Mouse (Mus musculus): ENCODE measurements around the gene Gm28305. TPM values are rescaled to one million over a fixed set of nuclear protein-coding genes. Genes with fewer than 3 reads are reported as not detected.

The Gm28305 gene
- polyA plus RNA-seq, 1 experiment from 2014 or later, result not detected

DNA sequence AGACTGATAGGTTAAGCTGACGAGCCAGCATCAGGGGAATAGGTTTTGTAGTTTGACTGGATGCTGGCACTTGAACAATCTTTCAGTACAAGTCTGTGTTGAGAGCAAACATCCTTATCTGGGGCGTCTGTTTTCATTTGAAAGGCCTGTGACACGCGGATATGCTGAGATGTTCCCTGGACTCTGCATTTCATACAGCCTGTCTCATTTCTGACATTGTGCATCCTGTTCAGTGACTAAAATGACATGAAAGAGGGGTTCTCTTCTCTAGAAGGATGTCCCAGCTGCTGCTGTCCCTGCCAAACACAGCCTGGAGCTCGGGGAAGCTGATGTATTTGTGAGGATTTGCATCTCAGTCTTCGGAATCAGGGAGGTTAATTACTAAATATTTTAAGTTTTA is 67.0 kb downstream of the Gm28305 start:
- Histone ChIP-seq H3K4me2 (replicated peaks; ENCODE audit: low read depth) (no peak overlapping the region), H3K36me3 (ENCODE audit: control insufficient read depth, insufficient read depth) (0 out of 2 replicates have a peak, but pooled peaks cover 5% of the 10 kb centered on the region), H3K27ac (ENCODE audit: low read depth, low read length) (no peak overlapping the region), H3K27me3 (replicated peaks; ENCODE audit: control insufficient read depth, insufficient read depth, low read length) (no peaks in the 10 kb centered on the region), H3K9me3 (ENCODE audit: control insufficient read depth) (no peaks in the 10 kb centered on the region), H3K4me1 (replicated peaks; ENCODE audit: control insufficient read depth, insufficient read depth, low read length) (no peaks in the 10 kb centered on the region), H3K9ac (ENCODE audit: low read depth, low read length) (no peak overlapping the region), H3K4me3 (ENCODE audit: low read depth, low read length) (no peak overlapping the region)
- WGBS, result 41% methylated on average over 6 of the region's 6 CpGs
- no peak for TF ChIP-seq CTCF (IDR thresholded peaks at IDR 0.05; ENCODE audit: low read depth)
- ATAC-seq, result no peak

GRCm38 (mm10) chr9:104108571-104109143 is 68.2 kb downstream of the Gm28305 start:
- H3K4me2 ChIP-seq (replicated peaks; ENCODE audit: low read depth), result no peak overlapping the region
- no peaks in the 10 kb centered on the region for H3K4me1 ChIP-seq (replicated peaks; ENCODE audit: control insufficient read depth, insufficient read depth, low read length)
- no peak overlapping the region for H3K4me3 ChIP-seq (ENCODE audit: low read depth, low read length)
- H3K9me3 ChIP-seq (ENCODE audit: control insufficient read depth), result no peaks in the 10 kb centered on the region
- H3K27ac ChIP-seq (ENCODE audit: low read depth, low read length), result no peak overlapping the region
- ATAC-seq, result no peak
- 69% methylated on average over 2 of the region's 2 CpGs for WGBS
- H3K9ac ChIP-seq (ENCODE audit: low read depth, low read length), result no peak overlapping the region
- H3K27me3 ChIP-seq (replicated peaks; ENCODE audit: control insufficient read depth, insufficient read depth, low read length), result no peaks in the 10 kb centered on the region
- no peak for TF ChIP-seq CTCF (IDR thresholded peaks at IDR 0.05; ENCODE audit: low read depth)
- H3K36me3 ChIP-seq (ENCODE audit: control insufficient read depth, insufficient read depth), result 0 out of 2 replicates have a peak, but pooled peaks cover 5% of the 10 kb centered on the region

DNA sequence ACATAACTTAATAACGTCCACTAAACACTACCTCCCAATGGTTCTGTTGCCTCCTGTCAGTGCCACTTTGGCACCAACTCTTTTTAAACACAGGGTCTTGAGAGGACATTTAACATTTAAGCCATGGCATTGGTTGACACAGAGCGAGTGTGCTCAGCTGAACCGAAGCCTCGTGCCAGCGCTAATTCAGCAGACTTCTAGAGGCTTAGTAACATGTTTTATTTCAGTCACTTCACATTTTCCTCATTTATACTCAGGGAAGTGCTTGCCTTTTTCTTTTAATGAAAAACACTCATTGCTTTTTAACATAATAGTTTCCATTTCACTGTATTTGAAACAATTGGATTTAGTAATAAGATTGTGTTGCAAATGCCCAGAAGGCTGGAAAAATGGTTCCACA is 68.7 kb downstream of the Gm28305 start:
- ATAC-seq, result no peak
- 89% methylated on average over 5 of the region's 5 CpGs for WGBS

GRCm38 (mm10) chr9:104123101-104123500 is 82.6 kb downstream of the Gm28305 start:
- no peak overlapping the region for H3K4me2 ChIP-seq (replicated peaks; ENCODE audit: low read depth)
- H3K27me3 ChIP-seq (replicated peaks; ENCODE audit: control insufficient read depth, insufficient read depth, low read length), result no peaks in the 10 kb centered on the region
- no peak overlapping the region for H3K9ac ChIP-seq (ENCODE audit: low read depth, low read length)
- H3K27ac ChIP-seq (ENCODE audit: low read depth, low read length), result no peak overlapping the region
- H3K4me3 ChIP-seq (ENCODE audit: low read depth, low read length), result no peak overlapping the region
- H3K9me3 ChIP-seq (ENCODE audit: control insufficient read depth), result no peaks in the 10 kb centered on the region
- no peaks in the 10 kb centered on the region for H3K4me1 ChIP-seq (replicated peaks; ENCODE audit: control insufficient read depth, insufficient read depth, low read length)
- no peak for ATAC-seq
- peaks cover 29% of the 10 kb centered on the region; the same call in 1 of the 2 replicates for H3K36me3 ChIP-seq (ENCODE audit: control insufficient read depth, insufficient read depth)
- peak; percentile 23; the same call in 1 of the 2 replicates for TF ChIP-seq CTCF (IDR thresholded peaks at IDR 0.05; ENCODE audit: low read depth)
- WGBS, result 71% methylated on average over 5 of the region's 5 CpGs

More for the DNA sequence above, 68.7 kb downstream of the Gm28305 start:
- no peak overlapping the region for H3K4me3 ChIP-seq (ENCODE audit: low read depth, low read length)
- H3K27ac ChIP-seq (ENCODE audit: low read depth, low read length), result no peak overlapping the region
- TF ChIP-seq CTCF (IDR thresholded peaks at IDR 0.05; ENCODE audit: low read depth), result no peak
- H3K4me2 ChIP-seq (replicated peaks; ENCODE audit: low read depth), result no peak overlapping the region
- H3K4me1 ChIP-seq (replicated peaks; ENCODE audit: control insufficient read depth, insufficient read depth, low read length), result no peaks in the 10 kb centered on the region
- no peaks in the 10 kb centered on the region for H3K9me3 ChIP-seq (ENCODE audit: control insufficient read depth)
- no peak overlapping the region for H3K9ac ChIP-seq (ENCODE audit: low read depth, low read length)
- no peaks in the 10 kb centered on the region for H3K27me3 ChIP-seq (replicated peaks; ENCODE audit: control insufficient read depth, insufficient read depth, low read length)
- 0 out of 2 replicates have a peak, but pooled peaks cover 2% of the 10 kb centered on the region for H3K36me3 ChIP-seq (ENCODE audit: control insufficient read depth, insufficient read depth)

DNA sequence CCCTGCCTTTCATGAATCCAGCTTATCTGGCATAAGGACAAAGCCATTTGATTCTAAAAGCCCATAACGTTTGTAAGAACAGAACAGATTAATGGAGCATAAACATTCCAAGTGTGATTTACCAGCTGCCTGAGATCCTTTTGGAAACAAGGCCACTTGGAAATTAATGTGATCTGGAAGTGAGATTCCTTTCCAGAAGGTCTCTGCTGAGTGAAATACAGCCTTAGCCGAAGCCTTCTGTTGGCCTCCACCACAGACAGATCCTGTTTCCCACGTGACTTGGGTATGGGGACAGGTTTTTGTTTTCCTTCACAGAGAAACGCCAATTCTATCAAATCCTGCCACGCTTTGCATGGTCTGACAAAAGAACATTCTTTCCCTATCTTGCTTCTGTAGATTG is 83.2 kb downstream of the Gm28305 start:
- Histone ChIP-seq H3K4me2 (replicated peaks; ENCODE audit: low read depth) (no peak overlapping the region), H3K36me3 (ENCODE audit: control insufficient read depth, insufficient read depth) (peaks cover 27% of the 10 kb centered on the region; the same call in 1 of the 2 replicates), H3K27ac (ENCODE audit: low read depth, low read length) (no peak overlapping the region), H3K9ac (ENCODE audit: low read depth, low read length) (no peak overlapping the region), H3K27me3 (replicated peaks; ENCODE audit: control insufficient read depth, insufficient read depth, low read length) (no peaks in the 10 kb centered on the region), H3K4me3 (ENCODE audit: low read depth, low read length) (no peak overlapping the region), H3K9me3 (ENCODE audit: control insufficient read depth) (no peaks in the 10 kb centered on the region), H3K4me1 (replicated peaks; ENCODE audit: control insufficient read depth, insufficient read depth, low read length) (no peaks in the 10 kb centered on the region)
- TF ChIP-seq CTCF (IDR thresholded peaks at IDR 0.05; ENCODE audit: low read depth), result no peak
- ATAC-seq, result no peak
- 46% methylated on average over 5 of the region's 5 CpGs for WGBS

Other genes with a start within 250 kb of the Gm28305 start
- 0.96 and 1.3 TPM in 2 replicates for gene Nphp3, start 38.1 kb upstream of the Gm28305 start, polyA plus RNA-seq (2015; fragmentation: Nextera tagmentation; extraction: Ambion mirVana)
- 32.2 and 32.9 TPM in 2 replicates for gene Uba5, start 22.5 kb downstream of the Gm28305 start, polyA plus RNA-seq (2015; fragmentation: Nextera tagmentation; extraction: Ambion mirVana)
- 60.6 and 65.0 TPM in 2 replicates for gene Acad11, start 22.7 kb downstream of the Gm28305 start, polyA plus RNA-seq (2015; fragmentation: Nextera tagmentation; extraction: Ambion mirVana)
- gene Ackr4, start 86.3 kb downstream of the Gm28305 start, polyA plus RNA-seq (2015; fragmentation: Nextera tagmentation; extraction: Ambion mirVana), result 5.8 and 7.0 TPM in 2 replicates
- 24.6 and 26.8 TPM in 2 replicates for gene Dnajc13, start 222.3 kb downstream of the Gm28305 start, polyA plus RNA-seq (2015; fragmentation: Nextera tagmentation; extraction: Ambion mirVana)